Mouse (Mus musculus) cerebellum, adult 2 months (tissue): Measurements from ENCODE around the gene Kmt2e.

ENCODE experiments used
- CTCF ChIP-seq: fragments of 200-500 bp; IDR thresholded peaks from 2 replicates; pipeline ENCODE4 v1.5.1; 2011; ENCODE audit warnings: low read depth, mild to moderate bottlenecking, control low read depth, low read length, moderate library complexity, borderline replicate concordance; ENCODE audit not compliant: insufficient read depth
- POLR2A ChIP-seq: fragments of 200-500 bp; IDR thresholded peaks from 2 replicates; pipeline ENCODE4 v1.6.1; 2011; ENCODE audit warnings: low read length, control low read depth, borderline replicate concordance; ENCODE audit not compliant: insufficient read depth

DNA sequence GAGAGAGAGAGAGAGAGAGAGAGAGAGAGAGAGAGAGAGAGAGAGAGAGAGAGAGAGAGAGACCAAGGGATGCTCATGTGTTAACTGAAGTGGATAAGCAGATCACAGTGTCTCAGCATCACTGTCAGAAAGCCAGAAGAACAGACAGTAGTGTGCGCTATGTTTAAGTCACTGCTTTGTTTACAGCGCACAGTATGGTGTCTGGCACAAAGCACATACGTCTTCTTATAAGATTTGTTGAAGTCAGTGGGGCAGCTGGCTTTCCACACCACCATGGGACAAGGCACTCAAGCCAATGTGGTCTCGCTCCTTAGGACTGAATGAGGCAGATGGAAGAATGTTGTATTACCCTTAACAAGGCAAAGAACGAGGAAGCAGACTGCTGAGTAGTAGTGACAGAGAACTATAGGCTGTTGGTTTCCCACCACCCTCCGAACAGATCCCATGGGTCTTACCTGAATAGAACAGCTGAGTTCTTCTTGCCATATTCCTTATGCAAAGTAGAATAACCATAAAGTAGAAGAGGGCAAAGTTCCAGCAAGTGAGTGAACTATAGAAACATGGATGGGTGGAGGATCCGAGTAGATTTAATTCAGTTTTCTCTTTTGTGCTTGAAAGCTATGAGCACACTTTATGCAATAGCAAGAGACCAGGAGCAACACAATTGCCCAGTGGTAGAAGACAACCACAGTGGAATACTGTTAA is 44.5 kb upstream of the Kmt2e start:
- TF ChIP-seq CTCF (no peak), POLR2A (no peak)
